7 mouse cellular contexts compared by ENCODE assay signal in genomic region chr2:92544364-92545151, GRCm38 (mm10). TPM values are rescaled to one million over a fixed set of nuclear protein-coding genes. Genes with fewer than 3 reads are reported as not detected.
DNase-seq lines count a peak whose midpoint lies in the region; ATAC-seq and TF ChIP-seq lines count a peak whose summit lies in the region.

No protein-coding gene starts in this region.

- no peaks in the 10 kb centered on the region; the same call in 1 of the 2 replicates for H3K4me1 ChIP-seq in lung, embryonic 14.5 days (ENCODE audit: insufficient read depth)
- 0 out of 2 replicates have a peak, but pooled peaks cover 7% of the 10 kb centered on the region for H3K4me1 ChIP-seq in forebrain, embryonic 14.5 days (ENCODE audit: control insufficient read depth, insufficient read depth, low read length)
- peaks cover 8% of the 10 kb centered on the region for H3K4me1 ChIP-seq in midbrain, embryonic 11.5 days (ENCODE audit: control insufficient read depth, insufficient read depth, low read length)

- DNase-seq in lung, embryonic 14.5 days: peak; percentile 34
- no peak for DNase-seq in lung, postnatal 14 days
- peak; percentile 65 for DNase-seq in embryo, embryonic 10 days (ENCODE audit: low spot score)
- DNase-seq in forebrain, embryonic 14.5 days (ENCODE audit: low spot score): peak; percentile 58
- peak; percentile 86 for DNase-seq in midbrain, embryonic 11.5 days (ENCODE audit: low spot score, missing footprints)
- no peak for DNase-seq in spleen, postnatal 4 days (ENCODE audit: low spot score in 2 of 2)
- DNase-seq in yolk sac, embryonic 10.5 days (ENCODE audit: low spot score): no peak

- H3K9me3 ChIP-seq in lung, embryonic 14.5 days (ENCODE audit: low read depth, low read length): no peaks in the 10 kb centered on the region
- H3K9me3 ChIP-seq in forebrain, embryonic 14.5 days (replicated peaks; ENCODE audit: control insufficient read depth, low read length): no peaks in the 10 kb centered on the region
- H3K9me3 ChIP-seq in midbrain, embryonic 11.5 days (ENCODE audit: control insufficient read depth, low read length): no peaks in the 10 kb centered on the region

- H3K27me3 ChIP-seq in lung, embryonic 14.5 days (ENCODE audit: insufficient read depth, low read length): no peaks in the 10 kb centered on the region
- no peaks in the 10 kb centered on the region for H3K27me3 ChIP-seq in forebrain, embryonic 14.5 days (replicated peaks; ENCODE audit: control insufficient read depth, insufficient read depth, low read length)
- no peaks in the 10 kb centered on the region for H3K27me3 ChIP-seq in midbrain, embryonic 11.5 days (ENCODE audit: control insufficient read depth, insufficient read depth, low read length)

- no peak overlapping the region for H3K4me3 ChIP-seq in lung, embryonic 14.5 days (ENCODE audit: low read depth, low read length)
- no peak overlapping the region for H3K4me3 ChIP-seq in forebrain, embryonic 14.5 days (ENCODE audit: low read depth, low read length)
- H3K4me3 ChIP-seq in midbrain, embryonic 11.5 days (ENCODE audit: low read depth, low read length): no peak overlapping the region

- no peaks in the 10 kb centered on the region for H3K36me3 ChIP-seq in lung, embryonic 14.5 days (ENCODE audit: insufficient read depth)
- H3K36me3 ChIP-seq in forebrain, embryonic 14.5 days (ENCODE audit: control insufficient read depth, insufficient read depth, low read length): no peaks in the 10 kb centered on the region
- no peaks in the 10 kb centered on the region for H3K36me3 ChIP-seq in midbrain, embryonic 11.5 days (ENCODE audit: control insufficient read depth, insufficient read depth, low read length)

- H3K9ac ChIP-seq in lung, embryonic 14.5 days: no peak overlapping the region
- H3K9ac ChIP-seq in forebrain, embryonic 14.5 days (ENCODE audit: low read length): no peak overlapping the region
- no peak overlapping the region for H3K9ac ChIP-seq in midbrain, embryonic 11.5 days (ENCODE audit: low read length)

- H3K27ac ChIP-seq in lung, embryonic 14.5 days (ENCODE audit: low read depth): no peak overlapping the region
- H3K27ac ChIP-seq in forebrain, embryonic 14.5 days (ENCODE audit: low read depth, low read length): no peak overlapping the region
- no peak overlapping the region for H3K27ac ChIP-seq in midbrain, embryonic 11.5 days (ENCODE audit: low read depth, low read length)

- 0 out of 2 replicates have a peak, but pooled peaks have one; percentile 56 for ATAC-seq in lung, embryonic 14.5 days (ENCODE audit: insufficient read depth)
- peak; percentile 62; the same call in 1 of the 2 replicates for ATAC-seq in forebrain, embryonic 14.5 days
- ATAC-seq in midbrain, embryonic 11.5 days (ENCODE audit: low FRiP score): peak; percentile 73; the same call in 1 of the 2 replicates

- no peak for TF ChIP-seq CTCF in lung, embryonic 14.5 days (IDR thresholded peaks at IDR 0.05; ENCODE audit: low read depth)

- H3K4me2 ChIP-seq in lung, embryonic 14.5 days: 0 out of 2 replicates have a peak overlapping the region, but pooled peaks have one; percentile 7
- H3K4me2 ChIP-seq in forebrain, embryonic 14.5 days (ENCODE audit: low read length): no peak overlapping the region
- peak overlapping the region; percentile 10; the same call in 1 of the 2 replicates for H3K4me2 ChIP-seq in midbrain, embryonic 11.5 days

- WGBS in lung, embryonic 14.5 days: 7% methylated on average over 15 of the region's 15 CpGs
- WGBS in forebrain, embryonic 14.5 days: 14% methylated on average over 15 of the region's 15 CpGs
- WGBS in midbrain, embryonic 11.5 days: 13% methylated on average over 15 of the region's 15 CpGs

RNA-seq across cellular contexts. Expression of gene Chst1, which starts 54.9 kb away (rescaled TPM):
- polyA plus RNA-seq in lung, embryonic 14.5 days (2014; fragmentation: Nextera tagmentation; extraction: Ambion mirVana): 1.7 and 1.8 TPM in 2 replicates
- 18.9 and 19.9 TPM in 2 replicates for polyA plus RNA-seq in forebrain, embryonic 14.5 days (2014; fragmentation: Nextera tagmentation; extraction: Ambion mirVana)
- polyA plus RNA-seq in midbrain, embryonic 11.5 days (2014; fragmentation: Nextera tagmentation; extraction: Ambion mirVana): 4.2 and 4.3 TPM in 2 replicates

Comparison
In these comparisons a context has a peak if more than half of its experiments do, and no peak if none do; other contexts are left out.
1. DNase-seq: peak in lung, embryonic 14.5 days (single experiment), embryo, embryonic 10 days (single experiment), forebrain, embryonic 14.5 days (single experiment) and midbrain, embryonic 11.5 days (single experiment); none in lung, postnatal 14 days (single experiment), spleen, postnatal 4 days (0 of 2) and yolk sac, embryonic 10.5 days (single experiment).
2. Peak in every context shown above with its lines, with median percentiles within 50 percentile points of each other: ATAC-seq.